14 mouse cellular contexts compared by ENCODE assay signal in genomic region chr2:45089251-45089530, GRCm38 (mm10). TPM values are rescaled to one million over a fixed set of nuclear protein-coding genes. Genes with fewer than 3 reads are reported as not detected.
DNase-seq lines count a peak whose midpoint lies in the region; ATAC-seq and TF ChIP-seq lines count a peak whose summit lies in the region.
"Had no signal": no experiment of that assay in that cellular context is flagged by ENCODE, and none has a peak within 500 bp of the region (broad histone marks: within the 10 kb centered on the region; RNA-seq: fewer than 3 reads in every experiment).

No protein-coding gene starts in this region.

- H3K9ac ChIP-seq in forebrain, embryonic 12.5 days = no peak overlapping the region
- no peak overlapping the region for H3K9ac ChIP-seq in midbrain, postnatal 0 days (replicated peaks; ENCODE audit: low read length, poor library complexity, severe bottlenecking)
- H3K9ac ChIP-seq in hindbrain, postnatal 0 days (replicated peaks; ENCODE audit: low read length) = no peak overlapping the region

- no peak for ATAC-seq in forebrain, embryonic 12.5 days (ENCODE audit: low FRiP score)
- no peak for ATAC-seq in midbrain, postnatal 0 days (ENCODE audit: low FRiP score)
- ATAC-seq in hindbrain, postnatal 0 days = no peak
- ATAC-seq in monocyte, adult 5-6 weeks (replicated peaks; ENCODE audit: insufficient number of reproducible peaks, low FRiP score, low TSS enrichment, poor library complexity, severe bottlenecking) = no peak
- ATAC-seq: inflammation-experienced regulatory T-cells, adult 6 months had no signal

- H3K9me3 ChIP-seq in forebrain, embryonic 10.5 days = no peaks in the 10 kb centered on the region
- no peaks in the 10 kb centered on the region for H3K9me3 ChIP-seq in forebrain, embryonic 12.5 days
- H3K9me3 ChIP-seq in midbrain, embryonic 10.5 days (replicated peaks) = no peaks in the 10 kb centered on the region
- H3K9me3 ChIP-seq in midbrain, postnatal 0 days (ENCODE audit: low read length) = no peaks in the 10 kb centered on the region
- no peaks in the 10 kb centered on the region for H3K9me3 ChIP-seq in hindbrain, postnatal 0 days (ENCODE audit: low read length)
- H3K9me3 ChIP-seq: limb, embryonic 10.5 days had no signal

- no peak for TF ChIP-seq CTCF in midbrain, postnatal 0 days (IDR thresholded peaks at IDR 0.05)
- TF ChIP-seq CTCF in hindbrain, postnatal 0 days (IDR thresholded peaks at IDR 0.05; ENCODE audit: low read depth) = no peak

- no peak overlapping the region for H3K4me3 ChIP-seq in forebrain, embryonic 10.5 days
- no peak overlapping the region for H3K4me3 ChIP-seq in forebrain, embryonic 12.5 days (replicated peaks)
- H3K4me3 ChIP-seq in midbrain, embryonic 10.5 days = peak overlapping the region; percentile 3; the same call in 1 of the 2 replicates
- H3K4me3 ChIP-seq in midbrain, postnatal 0 days (ENCODE audit: low read depth, low read length) = no peak overlapping the region
- no peak overlapping the region for H3K4me3 ChIP-seq in hindbrain, postnatal 0 days (ENCODE audit: low read length)
- H3K4me3 ChIP-seq: limb, embryonic 10.5 days had no signal

- no peak for DNase-seq in forebrain, embryonic 10.5 days (ENCODE audit: extremely low spot score, low spot score)
- DNase-seq in midbrain, embryonic 10.5 days (ENCODE audit: low spot score) = no peak
- no peak for DNase-seq in midbrain, postnatal 0 days (ENCODE audit: low spot score)
- DNase-seq in hindbrain, postnatal 0 days (ENCODE audit: low spot score) = no peak
- DNase-seq in left cerebral cortex, postnatal 25 days (ENCODE audit: low spot score in 2 of 2) = no peak
- DNase-seq in gastrocnemius, adult 8-10 months (ENCODE audit: low spot score in 2 of 2) = no peak
- DNase-seq: cerebellum, adult 8-10 months; heart, adult 18-20 months; lung, postnatal 4 days; right cerebral cortex, adult 18-20 months had no signal

- intact Hi-C loops in left cerebral cortex, postnatal 25 days (cut with DNase I) = no loop called here

- peaks cover 32% of the 10 kb centered on the region for H3K36me3 ChIP-seq in forebrain, embryonic 10.5 days (replicated peaks)
- H3K36me3 ChIP-seq in forebrain, embryonic 12.5 days (replicated peaks) = no peaks in the 10 kb centered on the region
- H3K36me3 ChIP-seq in midbrain, embryonic 10.5 days = peaks cover 66% of the 10 kb centered on the region
- H3K36me3 ChIP-seq in midbrain, postnatal 0 days (ENCODE audit: insufficient read depth, low read length) = no peaks in the 10 kb centered on the region
- H3K36me3 ChIP-seq in hindbrain, postnatal 0 days (ENCODE audit: insufficient read depth, low read length) = no peaks in the 10 kb centered on the region
- H3K36me3 ChIP-seq: limb, embryonic 10.5 days had no signal

- H3K27ac ChIP-seq in forebrain, embryonic 10.5 days = peak overlapping the region; percentile 63; the same call in 1 of the 2 replicates
- no peak overlapping the region for H3K27ac ChIP-seq in forebrain, embryonic 12.5 days
- peak overlapping the region; percentile 78 for H3K27ac ChIP-seq in midbrain, embryonic 10.5 days (replicated peaks)
- no peak overlapping the region for H3K27ac ChIP-seq in midbrain, postnatal 0 days (ENCODE audit: low read depth, low read length)
- peak overlapping the region; percentile 34 for H3K27ac ChIP-seq in hindbrain, postnatal 0 days
- H3K27ac ChIP-seq: limb, embryonic 10.5 days had no signal

- peaks cover 64% of the 10 kb centered on the region for H3K4me1 ChIP-seq in forebrain, embryonic 10.5 days
- peaks cover 61% of the 10 kb centered on the region for H3K4me1 ChIP-seq in forebrain, embryonic 12.5 days
- peaks cover 89% of the 10 kb centered on the region for H3K4me1 ChIP-seq in midbrain, embryonic 10.5 days
- peaks cover 7% of the 10 kb centered on the region; the same call in 1 of the 2 replicates for H3K4me1 ChIP-seq in midbrain, postnatal 0 days (ENCODE audit: insufficient read depth, low read length)
- H3K4me1 ChIP-seq in hindbrain, postnatal 0 days (ENCODE audit: insufficient read depth, low read length) = peaks cover 8% of the 10 kb centered on the region; the same call in 1 of the 2 replicates

- no peak overlapping the region; the same call in 1 of the 2 replicates for H3K4me2 ChIP-seq in forebrain, embryonic 12.5 days
- H3K4me2 ChIP-seq in midbrain, postnatal 0 days (ENCODE audit: low read depth, low read length, poor library complexity, severe bottlenecking) = no peak overlapping the region
- 0 out of 2 replicates have a peak overlapping the region, but pooled peaks have one; percentile 43 for H3K4me2 ChIP-seq in hindbrain, postnatal 0 days (ENCODE audit: low read depth, low read length)

- 58% methylated on average over 3 of the region's 3 CpGs for WGBS in forebrain, embryonic 10.5 days
- WGBS in forebrain, embryonic 12.5 days = 52% methylated on average over 3 of the region's 3 CpGs
- 37% methylated on average over 3 of the region's 3 CpGs for WGBS in midbrain, embryonic 10.5 days
- 25% methylated on average over 3 of the region's 3 CpGs for WGBS in midbrain, postnatal 0 days
- WGBS in hindbrain, postnatal 0 days = 38% methylated on average over 3 of the region's 3 CpGs

- H3K27me3 ChIP-seq in forebrain, embryonic 10.5 days (ENCODE audit: poor library complexity, severe bottlenecking) = no peaks in the 10 kb centered on the region
- H3K27me3 ChIP-seq in forebrain, embryonic 12.5 days = no peaks in the 10 kb centered on the region
- H3K27me3 ChIP-seq in midbrain, embryonic 10.5 days (ENCODE audit: low read depth, poor library complexity, severe bottlenecking) = no peaks in the 10 kb centered on the region
- no peaks in the 10 kb centered on the region for H3K27me3 ChIP-seq in midbrain, postnatal 0 days (ENCODE audit: insufficient read depth, low read length)
- H3K27me3 ChIP-seq in hindbrain, postnatal 0 days (ENCODE audit: insufficient read depth, low read length) = no peaks in the 10 kb centered on the region

RNA-seq across cellular contexts. Expression of gene Zeb2, which starts 28.0 kb away (rescaled TPM):
- polyA plus RNA-seq in forebrain, embryonic 10.5 days (2016; fragmentation: Nextera tagmentation; extraction: Ambion mirVana) = 30.2 and 30.4 TPM in 2 replicates
- polyA plus RNA-seq in forebrain, embryonic 12.5 days (2016; fragmentation: Nextera tagmentation; extraction: Ambion mirVana) = 63.3 and 74.3 TPM in 2 replicates
- polyA plus RNA-seq in midbrain, embryonic 10.5 days (2016; fragmentation: Nextera tagmentation; extraction: Ambion mirVana) = 48.7 and 60.6 TPM in 2 replicates
- total RNA-seq in midbrain, postnatal 0 days (2014; rRNA removed) = 39.6 and 48.1 TPM in 2 replicates
- polyA plus RNA-seq in midbrain, postnatal 0 days (2015; fragmentation: Nextera tagmentation; extraction: Ambion mirVana) = 13.4 and 15.3 TPM in 2 replicates
- total RNA-seq in hindbrain, postnatal 0 days (2014; rRNA removed) = 47.7 and 52.0 TPM in 2 replicates
- polyA plus RNA-seq in hindbrain, postnatal 0 days (2015; fragmentation: Nextera tagmentation; extraction: Ambion mirVana) = 21.4 and 21.9 TPM in 2 replicates
- total RNA-seq in monocyte, adult 5-6 weeks (2017) = 284 to 428 TPM (median 338 TPM) in 3 replicates
- 100 to 1,000 TPM; 184 TPM for total RNA-seq in left cerebral cortex, postnatal 25 days (2021)
- total RNA-seq in gastrocnemius, adult 8-10 months (2022) = 10 to 100 TPM; 24.4 to 42.0 (median 34.1) TPM

Comparison
In these comparisons a context has a peak if more than half of its experiments do, and no peak if none do; other contexts are left out.
1. H3K27ac ChIP-seq: peak in forebrain, embryonic 10.5 days (single experiment), midbrain, embryonic 10.5 days (single experiment) and hindbrain, postnatal 0 days (single experiment); none in forebrain, embryonic 12.5 days (single experiment) and midbrain, postnatal 0 days (single experiment).